Mouse (Mus musculus) small intestine, adult 2 months (tissue): ENCODE results near the gene Nfkbie. TPM values are rescaled to one million over a fixed set of nuclear protein-coding genes. Genes with fewer than 3 reads are reported as not detected.

ENCODE experiments used
- H3K27ac ChIP-seq: fragments of 200-500 bp; 2 replicates; pipeline ENCODE4 v1.5.1; 2012; ENCODE audit warnings: low read depth, low read length, control low read depth, inconsistent platforms; ENCODE audit not compliant: insufficient read depth
- H3K27me3 ChIP-seq: fragments of 200-500 bp; 2 replicates; pipeline ENCODE4 v1.6.1; 2012; ENCODE audit warnings: mild to moderate bottlenecking, moderate library complexity, low read length, inconsistent platforms; ENCODE audit not compliant: control insufficient read depth, insufficient read depth
- H3K36me3 ChIP-seq: fragments of 200-500 bp; 2 replicates; pipeline ENCODE4 v1.6.1; 2012; ENCODE audit warnings: mild to moderate bottlenecking, low read length, control low read depth, inconsistent platforms; ENCODE audit not compliant: control insufficient read depth, insufficient read depth
- H3K4me1 ChIP-seq: fragments of 200-500 bp; 2 replicates; pipeline ENCODE4 v1.6.1; 2012; ENCODE audit warnings: low read length, inconsistent platforms, mixed read lengths; ENCODE audit not compliant: control insufficient read depth, insufficient read depth, insufficient read length
- H3K4me3 ChIP-seq: fragments of 200-500 bp; 2 replicates; pipeline ENCODE4 v1.5.1; 2012; ENCODE audit warnings: low read depth, mild to moderate bottlenecking, control low read depth, inconsistent platforms, low read length, moderate library complexity
- CTCF ChIP-seq: fragments of 200-500 bp; IDR thresholded peaks from 2 replicates; pipeline ENCODE4 v1.5.1; 2012; ENCODE audit warnings: low read depth, mild to moderate bottlenecking, control low read depth, inconsistent platforms, low read length, moderate library complexity, mixed read lengths; ENCODE audit not compliant: insufficient replicate concordance, insufficient read length; ENCODE audit errors: extremely low read depth
- POLR2A ChIP-seq: fragments of 200-500 bp; IDR thresholded peaks from 2 replicates; pipeline ENCODE4 v1.6.1; 2012; ENCODE audit warnings: low read depth, mild to moderate bottlenecking, control low read depth, inconsistent platforms, low read length, moderate library complexity
- WGBS: fragments of 180-500 bp; shearing (Covaris S2); methylation state at CpG from one replicate; pipeline ENCODE4 v1.1.7; 2018; 5-methylcytosine and 5-hydroxymethylcytosine counted together
- polyA plus RNA-seq: library from polyadenylated mRNA; depleted of rRNA; stranded (reverse); fragments of >200 nt; gene quantifications from 2 replicates; pipeline ENCODE4 v1.2.3, GENCODE M21; 2012

Gene Nfkbie
- polyA plus RNA-seq, 1 experiment: 6.2 TPM

DNA sequence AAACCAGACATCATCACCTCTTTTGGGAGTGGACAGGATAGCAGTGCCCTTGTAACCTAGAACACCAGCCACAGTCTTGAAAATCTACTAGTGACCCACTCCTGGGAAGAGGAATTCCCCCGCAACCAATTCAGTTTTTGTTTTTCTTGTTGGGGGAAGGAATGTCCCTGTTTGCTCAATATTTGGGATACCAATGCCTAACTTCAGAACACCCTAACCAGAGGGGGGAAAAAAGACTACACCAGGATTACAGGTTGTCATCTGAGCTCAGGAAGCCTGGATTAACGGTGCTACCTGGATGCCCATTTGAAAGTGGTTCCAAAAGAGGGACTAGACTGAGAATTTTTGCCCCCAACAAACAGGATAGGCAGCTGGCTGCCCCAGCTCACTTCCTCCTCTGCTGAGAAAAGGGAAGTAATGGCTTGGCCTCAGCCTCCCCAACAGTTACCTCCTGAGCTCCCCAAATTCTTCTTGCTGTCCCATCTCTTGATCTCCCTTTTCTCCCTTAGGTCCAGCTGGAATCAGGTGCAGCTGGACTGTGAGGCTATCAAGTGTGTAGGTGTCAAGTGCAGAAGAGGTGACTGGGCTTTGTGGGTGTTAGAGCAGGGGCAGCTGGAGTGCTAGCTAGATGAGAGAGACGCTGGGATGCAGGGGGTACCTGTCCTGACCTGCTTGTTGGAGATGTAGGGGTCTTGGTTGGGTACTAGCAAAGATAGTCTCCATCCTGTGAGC is 1.2 kb downstream of the Nfkbie start:
- peaks cover 7% of the 10 kb centered on the region for H3K4me1 ChIP-seq
- peak overlapping the region; percentile 61 for H3K27ac ChIP-seq
- H3K27me3 ChIP-seq: no peaks in the 10 kb centered on the region; the same call in 1 of the 2 replicates
- WGBS: 68% methylated on average over 3 of the region's 3 CpGs
- H3K36me3 ChIP-seq: no peaks in the 10 kb centered on the region
- no peak for TF ChIP-seq CTCF
- no peak for TF ChIP-seq POLR2A
- peak overlapping the region; percentile 75 for H3K4me3 ChIP-seq

DNA sequence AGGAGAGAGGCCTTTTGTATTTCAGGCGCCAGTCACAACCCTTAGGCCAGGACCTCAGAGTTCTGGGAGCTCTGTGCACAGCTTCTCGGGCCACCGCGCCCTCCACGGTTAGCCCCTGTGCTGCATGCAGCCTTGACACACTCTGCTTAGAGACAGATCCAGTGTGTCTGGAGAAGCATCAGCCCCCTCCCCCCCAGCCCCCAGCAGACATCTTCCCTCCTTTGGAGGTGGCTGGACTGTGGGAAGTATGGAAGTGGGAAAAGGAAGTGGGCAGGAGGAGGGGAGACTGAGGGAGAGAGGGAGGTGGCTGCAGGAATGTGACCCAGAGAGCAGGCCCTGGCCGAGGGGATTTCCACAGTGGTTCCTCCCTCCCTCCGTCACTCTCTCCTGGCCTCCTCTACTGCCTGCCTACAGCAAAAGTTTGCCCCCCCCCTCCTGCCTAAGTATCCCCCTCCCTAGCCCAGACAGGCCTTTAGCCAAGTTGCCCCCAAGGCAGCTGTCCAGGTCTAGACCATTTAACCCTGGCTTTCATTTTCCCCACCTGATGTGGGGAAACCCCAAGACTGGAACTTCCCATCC is 1.8 kb downstream of the Nfkbie start:
- H3K36me3 ChIP-seq: no peaks in the 10 kb centered on the region
- H3K4me1 ChIP-seq: peaks cover 7% of the 10 kb centered on the region
- TF ChIP-seq CTCF (no peak), POLR2A (no peak)
- 86% methylated on average over 7 of the region's 7 CpGs for WGBS
- peak overlapping the region; percentile 61 for H3K4me3 ChIP-seq
- H3K27me3 ChIP-seq: no peaks in the 10 kb centered on the region; the same call in 1 of the 2 replicates
- H3K27ac ChIP-seq: peak overlapping the region; percentile 61

DNA sequence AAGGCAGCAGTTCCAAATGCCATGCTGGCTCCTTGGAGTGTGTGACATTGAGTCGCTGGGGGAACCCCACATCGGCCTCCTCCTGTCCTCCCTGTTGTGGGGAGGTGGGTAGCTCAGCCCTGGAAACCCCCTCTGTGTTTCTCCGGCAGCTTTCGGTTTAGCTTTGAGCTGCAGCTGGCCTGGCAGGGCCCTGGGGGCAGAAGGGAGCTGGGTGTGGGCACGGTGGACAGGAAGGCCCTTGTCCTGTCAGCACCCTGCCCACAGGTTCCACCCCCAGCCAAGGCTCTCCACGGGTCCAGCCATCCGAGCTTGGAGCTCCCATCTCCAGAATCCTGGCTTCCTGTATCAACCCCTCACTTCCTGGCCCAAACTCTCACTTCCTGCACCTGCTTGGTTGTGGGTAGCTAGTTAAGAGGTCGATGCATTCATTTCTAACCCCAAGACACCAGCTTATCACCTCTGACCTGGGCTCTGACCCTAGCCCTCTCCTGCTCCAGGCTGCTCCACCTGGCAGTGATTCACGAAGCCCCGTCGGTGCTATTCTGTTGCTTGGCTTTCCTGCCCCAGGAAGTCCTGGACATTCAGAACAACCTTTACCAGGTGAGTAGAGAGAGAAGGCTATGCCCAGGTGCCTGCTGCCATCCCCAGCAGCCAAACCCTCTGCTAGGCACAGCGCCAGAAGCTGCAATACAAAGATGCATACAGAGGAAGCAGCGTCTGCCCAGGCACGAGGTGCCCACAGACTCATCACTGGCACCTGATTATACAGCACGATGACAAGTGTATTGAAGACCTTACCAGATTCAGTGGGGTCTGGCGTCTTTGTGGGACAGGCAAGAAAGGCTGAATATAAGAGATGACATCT is 2.7 kb downstream of the Nfkbie start:
- TF ChIP-seq CTCF: no peak
- no peak for TF ChIP-seq POLR2A
- peak overlapping the region; percentile 61 for H3K4me3 ChIP-seq
- H3K27me3 ChIP-seq: no peaks in the 10 kb centered on the region; the same call in 1 of the 2 replicates
- WGBS: 66% methylated on average over 16 of the region's 16 CpGs
- H3K36me3 ChIP-seq: no peaks in the 10 kb centered on the region
- H3K4me1 ChIP-seq: peaks cover 7% of the 10 kb centered on the region
- H3K27ac ChIP-seq: peak overlapping the region; percentile 21; the same call in 1 of the 2 replicates

DNA sequence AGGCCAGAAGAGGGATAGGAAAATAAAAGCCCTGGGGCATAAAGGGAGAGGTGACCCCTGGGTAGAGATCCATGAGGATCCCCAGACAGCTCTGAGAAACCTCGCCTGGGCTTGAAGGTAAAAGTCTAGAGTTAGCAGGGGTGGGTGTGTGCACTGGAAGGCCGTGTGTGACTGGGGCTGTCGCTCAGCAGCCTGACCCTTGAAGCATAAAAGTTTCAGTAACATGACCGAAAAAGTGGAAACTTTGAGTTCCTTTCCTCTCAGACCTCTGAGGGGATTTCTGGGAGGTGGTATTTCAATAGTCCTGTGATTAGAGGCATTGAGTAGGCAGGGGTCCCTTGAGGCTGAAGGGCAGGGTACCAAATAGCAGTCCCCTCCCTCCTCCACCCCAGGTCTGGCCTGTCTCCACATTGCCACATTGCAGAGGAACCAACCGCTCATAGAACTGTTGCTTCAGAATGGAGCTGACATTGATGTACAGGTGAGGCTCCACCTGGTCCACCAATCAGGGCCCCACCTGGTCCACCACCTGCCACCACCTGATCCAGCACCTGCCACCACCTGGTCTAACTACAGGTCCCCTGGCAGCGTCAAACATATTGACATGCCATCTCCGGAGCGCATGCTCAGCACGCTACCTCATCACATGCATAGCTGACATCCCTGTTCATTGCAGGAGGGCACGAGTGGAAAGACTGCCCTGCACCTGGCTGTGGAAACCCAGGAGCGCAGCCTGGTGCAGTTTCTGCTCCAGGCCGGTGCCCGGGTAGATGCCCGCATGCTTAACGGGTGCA is 4.4 kb downstream of the Nfkbie start:
- WGBS: 79% methylated on average over 15 of the region's 15 CpGs
- Histone ChIP-seq H3K4me3 (no peak overlapping the region), H3K36me3 (no peaks in the 10 kb centered on the region), H3K4me1 (peaks cover 10% of the 10 kb centered on the region), H3K27ac (no peak overlapping the region), H3K27me3 (no peaks in the 10 kb centered on the region)
- no peak for TF ChIP-seq POLR2A
- TF ChIP-seq CTCF: no peak

DNA sequence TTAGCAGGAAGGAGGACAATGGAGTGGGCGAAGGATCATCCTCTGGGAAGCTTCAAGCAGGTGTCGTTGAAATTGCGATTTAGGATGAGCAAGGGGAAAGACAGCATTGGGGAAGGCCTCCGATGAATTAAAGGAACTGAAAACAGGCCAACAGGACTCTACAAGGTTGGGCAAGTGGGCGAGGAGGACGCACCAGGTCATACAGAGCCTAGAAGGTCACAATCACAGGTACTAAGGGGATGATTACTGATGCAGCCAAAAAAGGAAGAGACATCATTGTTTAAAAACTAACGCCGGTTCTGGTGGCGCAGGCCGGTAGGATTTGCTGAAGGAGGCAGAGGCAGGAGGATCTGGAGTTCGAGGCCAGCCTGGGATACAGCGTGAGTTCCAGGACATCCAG is 7.7 kb downstream of the Nfkbie start:
- TF ChIP-seq CTCF: no peak
- TF ChIP-seq POLR2A: no peak
- Histone ChIP-seq H3K4me1 (peaks cover 10% of the 10 kb centered on the region), H3K27ac (no peak overlapping the region; the same call in 1 of the 2 replicates), H3K36me3 (peaks cover 21% of the 10 kb centered on the region), H3K27me3 (no peaks in the 10 kb centered on the region), H3K4me3 (no peak overlapping the region)
- 72% methylated on average over 12 of the region's 12 CpGs for WGBS

DNA sequence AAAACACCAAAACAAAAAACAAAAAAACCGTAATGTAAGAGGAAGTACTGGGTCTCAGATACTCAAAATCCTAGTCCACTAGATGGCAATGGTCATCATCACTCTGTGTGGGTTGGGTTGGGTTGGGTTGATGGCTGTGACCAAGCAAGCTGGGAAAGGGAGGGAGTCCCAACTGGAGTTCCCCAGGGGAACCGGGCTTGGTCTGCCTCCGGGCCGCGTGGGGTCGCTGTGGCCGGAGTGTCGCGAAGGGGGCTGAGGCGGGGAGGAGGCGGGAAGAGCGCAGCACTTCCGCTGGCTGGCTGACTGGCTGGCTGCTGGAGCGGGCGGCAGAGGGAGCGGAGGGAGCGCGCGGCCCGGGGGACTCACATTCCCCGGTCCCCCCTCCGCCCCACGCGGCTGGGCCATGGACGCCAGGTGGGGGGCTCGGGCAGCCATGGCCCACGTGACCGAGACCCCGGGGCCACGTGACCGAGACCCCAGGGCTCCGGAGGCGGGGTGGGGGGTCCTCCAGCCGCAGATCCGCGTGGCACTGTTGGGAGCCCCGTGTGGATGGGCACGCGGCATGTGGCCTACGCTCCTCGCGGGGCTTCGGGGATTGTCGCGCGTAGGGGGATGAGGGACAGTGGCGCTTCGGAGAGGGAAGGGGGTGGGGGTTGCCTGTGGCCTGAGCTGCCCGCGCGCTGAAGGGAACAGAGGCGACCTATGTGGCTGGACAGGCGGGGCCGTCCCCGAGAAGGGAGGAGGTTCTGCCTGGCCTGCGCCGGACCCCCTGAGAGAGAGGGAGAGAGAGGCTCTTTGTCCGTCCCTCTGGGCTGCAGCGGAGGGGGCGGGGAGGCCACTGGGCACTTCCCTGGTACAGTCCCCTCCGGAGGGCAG is 8.4 kb downstream of the Nfkbie start, which contains the start of gene Slc35b2:
Slc35b2 (plus strand) TSS at position 220 of the 876 bp plus-strand sequence.
- H3K27me3 ChIP-seq: no peaks in the 10 kb centered on the region
- under 1% methylated on average over 61 of the region's 61 CpGs for WGBS
- TF ChIP-seq CTCF (peak; percentile 79), POLR2A (peak; percentile 52)
- H3K27ac ChIP-seq: peak within 1 kb of the TSS; percentile 11
- peaks cover 27% of the 10 kb centered on the region for H3K36me3 ChIP-seq
- H3K4me1 ChIP-seq: peaks cover 7% of the 10 kb centered on the region; the same call in 1 of the 2 replicates
- peak within 1 kb of the TSS; percentile 89 for H3K4me3 ChIP-seq
